Mouse (Mus musculus) testis, adult 2 months (tissue): ENCODE results near the gene Hyal3. TPM values are rescaled to one million over a fixed set of nuclear protein-coding genes. Genes with fewer than 3 reads are reported as not detected.

Source experiments
- H3K27ac ChIP-seq: fragments of 200-500 bp; 2 replicates; pipeline ENCODE4 v1.5.1; 2012; ENCODE audit warnings: low read depth, low read length; ENCODE audit not compliant: control insufficient read depth, insufficient read depth
- H3K27me3 ChIP-seq: fragments of 200-500 bp; 2 replicates; pipeline ENCODE4 v1.6.1; 2012; ENCODE audit warnings: mild to moderate bottlenecking, low read length, moderate library complexity; ENCODE audit not compliant: control insufficient read depth, insufficient read depth
- H3K36me3 ChIP-seq: fragments of 200-500 bp; 2 replicates; pipeline ENCODE4 v1.6.1; 2012; ENCODE audit warnings: mild to moderate bottlenecking, low read length; ENCODE audit not compliant: control insufficient read depth, insufficient read depth
- H3K4me1 ChIP-seq: fragments of 200-500 bp; 2 replicates; pipeline ENCODE4 v1.6.1; 2012; ENCODE audit warnings: low read length; ENCODE audit not compliant: control insufficient read depth, insufficient read depth
- H3K4me3 ChIP-seq: fragments of 200-500 bp; 2 replicates; pipeline ENCODE4 v1.5.1; 2012; ENCODE audit warnings: low read depth, mild to moderate bottlenecking, low read length, moderate library complexity, mixed read lengths; ENCODE audit not compliant: control insufficient read depth
- CTCF ChIP-seq: fragments of 200-500 bp; IDR thresholded peaks from 2 replicates; pipeline ENCODE4 v1.5.1; 2012; ENCODE audit warnings: low read depth, mild to moderate bottlenecking, inconsistent platforms, low read length, moderate library complexity; ENCODE audit not compliant: control insufficient read depth, insufficient read depth, insufficient replicate concordance
- POLR2A ChIP-seq: fragments of 200-500 bp; IDR thresholded peaks from 2 replicates; pipeline ENCODE4 v1.6.1; 2012; ENCODE audit warnings: low read depth, mild to moderate bottlenecking, inconsistent platforms, low read length, moderate library complexity; ENCODE audit not compliant: control insufficient read depth
- polyA plus RNA-seq: library from polyadenylated mRNA; depleted of rRNA; stranded (reverse); fragments of >200 nt; gene quantifications from 2 replicates; pipeline ENCODE4 v1.2.3, GENCODE M21; 2012

Gene Hyal3
- polyA plus RNA-seq, 1 experiment: 1.8 TPM

GRCm38 (mm10) chr9:107551117-107551889 is 29.3 kb upstream of the Hyal3 start, which contains the start of gene Rassf1:
Gene Rassf1 (plus strand): TSS chr9:107551555.
- peaks cover 2% of the 10 kb centered on the region for H3K36me3 ChIP-seq
- TF ChIP-seq POLR2A (peak; percentile 25; the same call in 1 of the 2 replicates), CTCF (no peak)
- peak within 1 kb of the TSS; percentile 73 for H3K27ac ChIP-seq
- no peaks in the 10 kb centered on the region for H3K27me3 ChIP-seq
- H3K4me1 ChIP-seq: peaks cover 18% of the 10 kb centered on the region
- peak within 1 kb of the TSS; percentile 88 for H3K4me3 ChIP-seq

DNA sequence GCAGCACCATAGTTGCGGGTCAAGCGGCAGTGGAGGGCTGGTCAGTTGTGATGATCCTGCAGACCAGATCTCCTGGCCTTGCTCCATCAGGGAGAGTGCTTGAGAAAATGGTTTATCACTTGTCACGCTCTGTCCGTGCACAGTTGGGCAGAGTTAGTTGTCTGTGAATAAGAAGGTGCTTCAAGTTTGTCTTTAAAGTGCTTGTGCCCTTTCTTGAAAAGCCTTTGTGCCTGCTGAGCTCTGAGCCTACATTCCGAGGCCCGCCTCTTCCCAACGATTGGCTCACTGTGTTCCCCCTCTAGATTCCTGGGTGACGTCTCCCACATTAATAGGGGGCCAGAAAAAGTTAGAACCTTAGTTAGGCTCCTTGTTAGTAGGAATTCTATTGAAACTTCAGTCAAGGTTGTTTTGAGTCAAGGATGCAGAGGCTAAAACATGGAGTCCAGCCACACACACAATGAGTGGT is 28.7 kb upstream of the Hyal3 start:
- Histone ChIP-seq H3K27me3 (no peaks in the 10 kb centered on the region), H3K27ac (peak overlapping the region; percentile 73), H3K36me3 (peaks cover 2% of the 10 kb centered on the region), H3K4me1 (peaks cover 13% of the 10 kb centered on the region), H3K4me3 (peak overlapping the region; percentile 88)
- TF ChIP-seq POLR2A (no peak; the same call in 1 of the 2 replicates), CTCF (no peak)

GRCm38 (mm10) chr9:107552690-107553393 is 27.8 kb upstream of the Hyal3 start:
- peak overlapping the region; percentile 76 for H3K27ac ChIP-seq
- peaks cover 2% of the 10 kb centered on the region for H3K36me3 ChIP-seq
- no peaks in the 10 kb centered on the region for H3K27me3 ChIP-seq
- peaks cover 10% of the 10 kb centered on the region for H3K4me1 ChIP-seq
- peak overlapping the region; percentile 88 for H3K4me3 ChIP-seq
- TF ChIP-seq CTCF (no peak), POLR2A (no peak)

- no peak for TF ChIP-seq CTCF
- no peak for TF ChIP-seq POLR2A
- H3K27ac ChIP-seq: peak overlapping the region; percentile 76
- H3K27me3 ChIP-seq: no peaks in the 10 kb centered on the region
- H3K4me3 ChIP-seq: peak overlapping the region; percentile 88
- no peaks in the 10 kb centered on the region; the same call in 1 of the 2 replicates for H3K36me3 ChIP-seq
- peaks cover 10% of the 10 kb centered on the region for H3K4me1 ChIP-seq
These were observed 26.9 kb upstream of the Hyal3 start for GRCm38 (mm10) chr9:107553541-107554318.

DNA sequence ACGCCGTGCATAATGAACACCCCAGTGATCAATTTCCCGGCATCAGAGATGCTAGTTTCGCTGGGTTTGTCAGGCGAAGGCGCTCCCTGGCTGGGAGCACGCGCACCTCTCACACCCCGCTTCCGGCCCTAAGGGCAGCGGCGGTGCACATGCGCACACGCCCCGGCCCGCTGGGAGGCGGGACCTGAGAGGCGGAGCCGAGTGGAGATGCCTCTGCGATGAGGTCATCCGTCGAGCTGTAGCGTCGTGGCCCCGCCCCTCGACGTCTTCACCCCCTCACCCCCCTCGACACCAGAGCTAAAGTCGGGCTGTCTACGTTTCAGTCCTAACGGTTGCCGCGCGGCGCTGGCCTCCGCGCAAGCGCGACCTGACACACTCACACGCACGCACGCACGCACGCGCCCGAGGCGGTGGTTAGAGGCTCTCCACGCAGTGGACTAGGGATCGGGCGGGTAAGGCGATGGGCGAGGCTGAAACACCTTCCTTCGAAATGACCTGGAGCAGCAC is 26.2 kb upstream of the Hyal3 start:
- H3K36me3 ChIP-seq: no peaks in the 10 kb centered on the region; the same call in 1 of the 2 replicates
- H3K4me3 ChIP-seq: peak overlapping the region; percentile 88
- no peaks in the 10 kb centered on the region for H3K27me3 ChIP-seq
- peak overlapping the region; percentile 93 for H3K27ac ChIP-seq
- TF ChIP-seq POLR2A: peak; percentile 99
- TF ChIP-seq CTCF: no peak
- peaks cover 10% of the 10 kb centered on the region for H3K4me1 ChIP-seq

GRCm38 (mm10) chr9:107555031-107555457 is 25.6 kb upstream of the Hyal3 start:
- H3K27me3 ChIP-seq: no peaks in the 10 kb centered on the region
- TF ChIP-seq CTCF (no peak), POLR2A (peak; percentile 38; the same call in 1 of the 2 replicates)
- peak overlapping the region; percentile 93 for H3K27ac ChIP-seq
- H3K36me3 ChIP-seq: no peaks in the 10 kb centered on the region; the same call in 1 of the 2 replicates
- H3K4me3 ChIP-seq: peak overlapping the region; percentile 88
- H3K4me1 ChIP-seq: peaks cover 10% of the 10 kb centered on the region
